In the genomic region with DNA sequence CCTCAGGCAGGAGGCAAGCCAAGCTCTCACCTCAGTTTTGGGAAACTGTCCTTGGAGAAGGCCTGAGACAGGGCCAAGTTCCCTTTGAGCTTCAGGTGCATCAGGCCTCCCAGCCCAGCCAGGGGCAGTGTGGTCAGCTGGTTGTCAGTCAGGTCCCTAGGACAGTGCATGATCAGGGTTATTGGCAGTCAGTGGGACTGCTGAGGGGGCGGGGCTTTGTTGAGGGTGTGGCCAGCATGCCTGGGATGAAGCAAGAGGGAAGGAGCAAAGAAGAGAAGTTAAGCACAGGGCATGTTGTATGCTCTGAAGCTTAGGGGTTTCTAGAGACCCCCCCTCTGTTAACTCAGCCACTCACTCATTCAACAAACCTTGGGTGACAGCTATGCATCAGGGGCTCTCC, we compare ENCODE assay signal across 10 mouse cellular contexts. TPM values are rescaled to one million over a fixed set of nuclear protein-coding genes. Genes with fewer than 3 reads are reported as not detected.
DNase-seq lines count a peak whose midpoint lies in the region; ATAC-seq lines count a peak whose summit lies in the region.
"Had no signal": no experiment of that assay in that cellular context is flagged by ENCODE, and none has a peak within 500 bp of the region (broad histone marks: within the 10 kb centered on the region; RNA-seq: fewer than 3 reads in every experiment).

No protein-coding gene starts in this region.

- intact Hi-C loops in left cerebral cortex, postnatal 25 days (cut with DNase I), result no loop called here

- ATAC-seq in hindbrain, embryonic 13.5 days (ENCODE audit: low FRiP score), result 0 out of 2 replicates have a peak, but pooled peaks have one; percentile 10
- ATAC-seq in hindbrain, embryonic 11.5 days (ENCODE audit: low FRiP score), result no peak
- no peak for ATAC-seq in midbrain, embryonic 11.5 days (ENCODE audit: low FRiP score)
- no peak for ATAC-seq in midbrain, embryonic 15.5 days (replicated peaks)
- ATAC-seq in megakaryocyte progenitor cell, adult 5-6 weeks (replicated peaks; ENCODE audit: poor library complexity), result peak; percentile 60; the same call in 1 of the 2 replicates

- H3K4me1 ChIP-seq in hindbrain, embryonic 13.5 days (replicated peaks), result peaks cover 7% of the 10 kb centered on the region
- H3K4me1 ChIP-seq in hindbrain, embryonic 11.5 days (replicated peaks; ENCODE audit: control insufficient read depth, insufficient read depth, low read length), result no peaks in the 10 kb centered on the region
- H3K4me1 ChIP-seq in midbrain, embryonic 11.5 days (ENCODE audit: control insufficient read depth, insufficient read depth, low read length), result no peaks in the 10 kb centered on the region
- peaks cover 3% of the 10 kb centered on the region for H3K4me1 ChIP-seq in midbrain, embryonic 15.5 days

- H3K27ac ChIP-seq in hindbrain, embryonic 13.5 days, result no peak overlapping the region
- H3K27ac ChIP-seq in hindbrain, embryonic 11.5 days (ENCODE audit: low read depth, low read length), result no peak overlapping the region
- no peak overlapping the region for H3K27ac ChIP-seq in midbrain, embryonic 11.5 days (ENCODE audit: low read depth, low read length)
- H3K27ac ChIP-seq in midbrain, embryonic 15.5 days, result no peak overlapping the region
- H3K27ac ChIP-seq: embryonic facial prominence, embryonic 13.5 days; heart, embryonic 15.5 days had no signal

- no peak for DNase-seq in hindbrain, embryonic 11.5 days (ENCODE audit: low spot score)
- DNase-seq in midbrain, embryonic 11.5 days (ENCODE audit: low spot score, missing footprints), result peak; percentile 39
- DNase-seq in adrenal gland, postnatal 36 days, result peak; percentile 29 to 59
- no peak for DNase-seq in left cerebral cortex, postnatal 25 days (ENCODE audit: low spot score in 2 of 2)
- DNase-seq: kidney, adult 9 months had no signal

- H3K36me3 ChIP-seq in hindbrain, embryonic 13.5 days, result no peaks in the 10 kb centered on the region
- H3K36me3 ChIP-seq in hindbrain, embryonic 11.5 days (ENCODE audit: control insufficient read depth, insufficient read depth, low read length), result no peaks in the 10 kb centered on the region
- H3K36me3 ChIP-seq in midbrain, embryonic 11.5 days (ENCODE audit: control insufficient read depth, insufficient read depth, low read length), result no peaks in the 10 kb centered on the region
- no peaks in the 10 kb centered on the region for H3K36me3 ChIP-seq in midbrain, embryonic 15.5 days (replicated peaks)
- H3K36me3 ChIP-seq: embryonic facial prominence, embryonic 13.5 days; heart, embryonic 15.5 days had no signal

- no peak overlapping the region for H3K9ac ChIP-seq in hindbrain, embryonic 13.5 days
- no peak overlapping the region for H3K9ac ChIP-seq in hindbrain, embryonic 11.5 days (ENCODE audit: low read depth, low read length)
- H3K9ac ChIP-seq in midbrain, embryonic 11.5 days (ENCODE audit: low read length), result no peak overlapping the region
- H3K9ac ChIP-seq in midbrain, embryonic 15.5 days, result no peak overlapping the region
- H3K9ac ChIP-seq: embryonic facial prominence, embryonic 13.5 days; heart, embryonic 15.5 days had no signal

- no peak overlapping the region for H3K4me2 ChIP-seq in hindbrain, embryonic 13.5 days
- H3K4me2 ChIP-seq in hindbrain, embryonic 11.5 days (replicated peaks; ENCODE audit: low read depth, low read length), result no peak overlapping the region
- no peak overlapping the region for H3K4me2 ChIP-seq in midbrain, embryonic 11.5 days
- no peak overlapping the region for H3K4me2 ChIP-seq in midbrain, embryonic 15.5 days
- H3K4me2 ChIP-seq: embryonic facial prominence, embryonic 13.5 days; heart, embryonic 15.5 days had no signal

- no peak overlapping the region for H3K4me3 ChIP-seq in hindbrain, embryonic 13.5 days
- no peak overlapping the region for H3K4me3 ChIP-seq in hindbrain, embryonic 11.5 days (ENCODE audit: low read depth, low read length)
- H3K4me3 ChIP-seq in midbrain, embryonic 11.5 days (ENCODE audit: low read depth, low read length), result no peak overlapping the region
- H3K4me3 ChIP-seq in midbrain, embryonic 15.5 days, result no peak overlapping the region
- H3K4me3 ChIP-seq: embryonic facial prominence, embryonic 13.5 days; heart, embryonic 15.5 days had no signal

- WGBS in hindbrain, embryonic 13.5 days, result 33% methylated on average over 1 of the region's 1 CpGs
- 21% methylated on average over 1 of the region's 1 CpGs for WGBS in hindbrain, embryonic 11.5 days
- WGBS in midbrain, embryonic 11.5 days, result 44% methylated on average over 1 of the region's 1 CpGs
- 29% methylated on average over 1 of the region's 1 CpGs for WGBS in midbrain, embryonic 15.5 days

- 0 out of 2 replicates have a peak, but pooled peaks cover 9% of the 10 kb centered on the region for H3K27me3 ChIP-seq in hindbrain, embryonic 13.5 days
- H3K27me3 ChIP-seq in hindbrain, embryonic 11.5 days (ENCODE audit: control insufficient read depth, insufficient read depth, low read length), result no peaks in the 10 kb centered on the region
- H3K27me3 ChIP-seq in midbrain, embryonic 11.5 days (ENCODE audit: control insufficient read depth, insufficient read depth, low read length), result no peaks in the 10 kb centered on the region
- H3K27me3 ChIP-seq in midbrain, embryonic 15.5 days (replicated peaks), result no peaks in the 10 kb centered on the region
- H3K27me3 ChIP-seq: embryonic facial prominence, embryonic 13.5 days had no signal

- H3K9me3 ChIP-seq in hindbrain, embryonic 13.5 days, result no peaks in the 10 kb centered on the region
- no peaks in the 10 kb centered on the region for H3K9me3 ChIP-seq in hindbrain, embryonic 11.5 days (ENCODE audit: control insufficient read depth, low read length)
- H3K9me3 ChIP-seq in midbrain, embryonic 11.5 days (ENCODE audit: control insufficient read depth, low read length), result no peaks in the 10 kb centered on the region
- H3K9me3 ChIP-seq in midbrain, embryonic 15.5 days, result no peaks in the 10 kb centered on the region
- H3K9me3 ChIP-seq: embryonic facial prominence, embryonic 13.5 days; heart, embryonic 15.5 days had no signal

RNA-seq across cellular contexts. Expression of a gene that starts 33.6 kb away (rescaled TPM):
- 15.3 and 17.0 TPM in 2 replicates for polyA plus RNA-seq in hindbrain, embryonic 13.5 days (2015; fragmentation: Nextera tagmentation; extraction: Ambion mirVana)
- 40.3 and 40.9 TPM in 2 replicates for polyA plus RNA-seq in hindbrain, embryonic 11.5 days (2014; fragmentation: Nextera tagmentation; extraction: Ambion mirVana)
- 48.2 and 54.0 TPM in 2 replicates for polyA plus RNA-seq in midbrain, embryonic 11.5 days (2014; fragmentation: Nextera tagmentation; extraction: Ambion mirVana)
- 10.4 and 11.9 TPM in 2 replicates for polyA plus RNA-seq in midbrain, embryonic 15.5 days (2015; fragmentation: Nextera tagmentation; extraction: Ambion mirVana)
- 1 to 10 TPM; 2.5 to 3.3 TPM for total RNA-seq in adrenal gland, postnatal 36 days (2021)
- total RNA-seq in megakaryocyte progenitor cell, adult 5-6 weeks (2015), result 53.3 and 56.6 TPM in 2 replicates
- total RNA-seq in megakaryocyte progenitor cell, adult 5-6 weeks (2017), result 16.1 and 20.1 TPM in 2 replicates
- 1 to 10 TPM; 2.7 to 3.1 TPM for total RNA-seq in left cerebral cortex, postnatal 25 days (2021)

RNA-seq across cellular contexts. Expression of a gene that starts 40.2 kb away (rescaled TPM):
- polyA plus RNA-seq in hindbrain, embryonic 13.5 days (2015; fragmentation: Nextera tagmentation; extraction: Ambion mirVana), result 12.4 and 14.9 TPM in 2 replicates
- 6.8 and 10.8 TPM in 2 replicates for polyA plus RNA-seq in hindbrain, embryonic 11.5 days (2014; fragmentation: Nextera tagmentation; extraction: Ambion mirVana)
- polyA plus RNA-seq in midbrain, embryonic 11.5 days (2014; fragmentation: Nextera tagmentation; extraction: Ambion mirVana), result 7.5 and 9.2 TPM in 2 replicates
- polyA plus RNA-seq in midbrain, embryonic 15.5 days (2015; fragmentation: Nextera tagmentation; extraction: Ambion mirVana), result 14.1 and 15.7 TPM in 2 replicates
- 10 to 100 TPM; 10.5 to 11.4 TPM for total RNA-seq in adrenal gland, postnatal 36 days (2021)
- 7.4 and 7.5 TPM in 2 replicates for total RNA-seq in megakaryocyte progenitor cell, adult 5-6 weeks (2015)
- 5.6 and 7.8 TPM in 2 replicates for total RNA-seq in megakaryocyte progenitor cell, adult 5-6 weeks (2017)
- total RNA-seq in left cerebral cortex, postnatal 25 days (2021), result 10 to 100 TPM; 79.1 to 81.7 TPM

Comparison
In these comparisons a context has a peak if more than half of its experiments do, and no peak if none do; other contexts are left out.
1. ATAC-seq: peak in hindbrain, embryonic 13.5 days (single experiment) and megakaryocyte progenitor cell, adult 5-6 weeks (single experiment); none in hindbrain, embryonic 11.5 days (single experiment), midbrain, embryonic 11.5 days (single experiment) and midbrain, embryonic 15.5 days (single experiment).
2. DNase-seq: peak in midbrain, embryonic 11.5 days (single experiment) and adrenal gland, postnatal 36 days (2 of 2); none in hindbrain, embryonic 11.5 days (single experiment) and left cerebral cortex, postnatal 25 days (0 of 2).